16 mouse cellular contexts compared by ENCODE assay signal in genomic region chr4:59760016-59760415, GRCm38 (mm10). TPM values are rescaled to one million over a fixed set of nuclear protein-coding genes. Genes with fewer than 3 reads are reported as not detected.
DNase-seq lines count a peak whose midpoint lies in the region; ATAC-seq and TF ChIP-seq lines count a peak whose summit lies in the region.
"Had no signal": no experiment of that assay in that cellular context is flagged by ENCODE, and none has a peak within 500 bp of the region (broad histone marks: within the 10 kb centered on the region; RNA-seq: fewer than 3 reads in every experiment).

No protein-coding gene starts in this region.

- no peak overlapping the region for H3K9ac ChIP-seq in lung, postnatal 0 days (replicated peaks; ENCODE audit: low read depth)

- no peaks in the 10 kb centered on the region for H3K9me3 ChIP-seq in lung, postnatal 0 days (ENCODE audit: low read length)
- H3K9me3 ChIP-seq: G1E; lung, embryonic 15.5 days had no signal

- ATAC-seq in CD4-positive, CD25-positive, alpha-beta regulatory T cell, adult 4 months: no peak
- ATAC-seq in lung, postnatal 0 days: no peak; the same call in 1 of the 2 replicates
- ATAC-seq: inflammation-experienced regulatory T-cells, adult 6 months had no signal

- peak; percentile 16 for DNase-seq in CD4-positive, CD25-positive, alpha-beta regulatory T cell, adult 2 months (ENCODE audit: low read depth, low spot score)
- no peak for DNase-seq in kidney, adult 2 months
- DNase-seq in kidney, postnatal 14 days: no peak
- DNase-seq in lung, postnatal 0 days (ENCODE audit: low spot score): no peak
- DNase-seq in lung, postnatal 14 days: no peak
- DNase-seq in splenic B cell, adult 2 months (ENCODE audit: low read depth, low spot score): peak; percentile 11
- no peak for DNase-seq in left cerebral cortex, adult 11 months (ENCODE audit: low spot score)
- DNase-seq: adrenal gland, postnatal 25 days; cerebellum, postnatal 14 days; gastrocnemius, postnatal 10 days; retina, postnatal 1 day had no signal

- no peak for TF ChIP-seq POLR2A in kidney, adult 2 months (IDR thresholded peaks at IDR 0.05; ENCODE audit: low read depth, low read length)

- TF ChIP-seq CTCF in kidney, adult 2 months (conservative IDR thresholded peaks at IDR 0.05; ENCODE audit: insufficient read depth, insufficient read length, low read depth, low read length): 0 out of 2 replicates have a peak, but pooled peaks have one; percentile 13
- TF ChIP-seq CTCF in lung, postnatal 0 days (IDR thresholded peaks at IDR 0.05): peak; percentile 48

- TF ChIP-seq EP300 in lung, postnatal 0 days (IDR thresholded peaks at IDR 0.05): no peak

- no peak overlapping the region for H3K27ac ChIP-seq in kidney, adult 2 months (ENCODE audit: insufficient read depth, low read depth, low read length)
- H3K27ac ChIP-seq in lung, postnatal 0 days (ENCODE audit: low read length): peak overlapping the region; percentile 71

- no peaks in the 10 kb centered on the region for H3K36me3 ChIP-seq in kidney, adult 2 months (ENCODE audit: control insufficient read depth, insufficient read depth, low read length)
- no peaks in the 10 kb centered on the region for H3K36me3 ChIP-seq in lung, postnatal 0 days (ENCODE audit: insufficient read depth, low read length)
- H3K36me3 ChIP-seq in splenic B cell, adult 2 months (ENCODE audit: control insufficient read depth, insufficient read depth, low read length, poor library complexity, severe bottlenecking): no peaks in the 10 kb centered on the region
- H3K36me3 ChIP-seq: lung, embryonic 15.5 days had no signal

- no peaks in the 10 kb centered on the region for H3K27me3 ChIP-seq in kidney, adult 2 months (replicated peaks; ENCODE audit: control insufficient read depth, insufficient read depth, low read length)
- no peaks in the 10 kb centered on the region for H3K27me3 ChIP-seq in lung, postnatal 0 days (replicated peaks; ENCODE audit: insufficient read depth, low read length)
- H3K27me3 ChIP-seq in splenic B cell, adult 2 months (ENCODE audit: control insufficient read depth, insufficient read depth, low read length, poor library complexity, severe bottlenecking): no peaks in the 10 kb centered on the region
- H3K27me3 ChIP-seq: lung, embryonic 15.5 days had no signal

- peaks cover 5% of the 10 kb centered on the region; the same call in 1 of the 2 replicates for H3K4me1 ChIP-seq in kidney, adult 2 months (ENCODE audit: control insufficient read depth, insufficient read depth, low read length)
- H3K4me1 ChIP-seq in lung, postnatal 0 days (ENCODE audit: insufficient read depth, low read depth, low read length): peaks cover 16% of the 10 kb centered on the region; the same call in 1 of the 2 replicates

- H3K4me3 ChIP-seq in kidney, adult 2 months (ENCODE audit: insufficient read depth, low read depth, low read length): no peak overlapping the region
- no peak overlapping the region for H3K4me3 ChIP-seq in lung, postnatal 0 days (ENCODE audit: low read depth, low read length)
- H3K4me3 ChIP-seq: lung, embryonic 15.5 days had no signal

- H3K4me2 ChIP-seq in lung, postnatal 0 days (replicated peaks; ENCODE audit: low read depth, low read length): no peak overlapping the region
- H3K4me2 ChIP-seq: heart, embryonic 11.5 days; lung, embryonic 15.5 days had no signal

- WGBS in kidney, adult 2 months: 76% methylated on average over 4 of the region's 4 CpGs
- 68% methylated on average over 4 of the region's 4 CpGs for WGBS in lung, postnatal 0 days

RNA-seq across cellular contexts. Expression of gene Inip, which starts 41.4 kb away (rescaled TPM):
- polyA plus RNA-seq in CD4-positive, CD25-positive, alpha-beta regulatory T cell, adult 4 months (2017; shearing (Covaris generic)): 10 to 100 TPM; 49.6 to 49.7 TPM
- 5.7 and 7.5 TPM in 2 replicates for polyA plus RNA-seq in kidney, adult 2 months (2012; rRNA removed)
- polyA plus RNA-seq in lung, postnatal 0 days (2015; fragmentation: Nextera tagmentation; extraction: Ambion mirVana): 25.9 and 26.8 TPM in 2 replicates

RNA-seq across cellular contexts. Expression of gene Snx30, which starts 45.6 kb away (rescaled TPM):
- polyA plus RNA-seq in CD4-positive, CD25-positive, alpha-beta regulatory T cell, adult 4 months (2017; shearing (Covaris generic)): 1 to 10 TPM; 2.2 to 2.6 TPM
- polyA plus RNA-seq in kidney, adult 2 months (2012; rRNA removed): 4.8 and 5.2 TPM in 2 replicates
- polyA plus RNA-seq in lung, postnatal 0 days (2015; fragmentation: Nextera tagmentation; extraction: Ambion mirVana): 12.0 and 13.2 TPM in 2 replicates

Comparison
In these comparisons a context has a peak if more than half of its experiments do, and no peak if none do; other contexts are left out.
1. DNase-seq: peak in CD4-positive, CD25-positive, alpha-beta regulatory T cell, adult 2 months (single experiment) and splenic B cell, adult 2 months (single experiment); none in kidney, adult 2 months (single experiment), kidney, postnatal 14 days (single experiment), lung, postnatal 0 days (single experiment), lung, postnatal 14 days (single experiment) and left cerebral cortex, adult 11 months (single experiment).